Mouse (Mus musculus) brain, embryonic 14.5 days (tissue): ENCODE data around the gene Nthl1. TPM values are rescaled to one million over a fixed set of nuclear protein-coding genes. Genes with fewer than 3 reads are reported as not detected.

ENCODE experiments used
- DNase-seq: peaks from one replicate; pipeline ENCODE4 v3.0.0-alpha.2; 2011; ENCODE audit warnings: low read depth
- CTCF ChIP-seq: fragments of 200-500 bp; IDR thresholded peaks from 2 replicates; pipeline ENCODE4 v1.5.1; 2012; ENCODE audit warnings: inconsistent platforms, mild to moderate bottlenecking, moderate library complexity, borderline replicate concordance; ENCODE audit not compliant: insufficient read depth, insufficient read length; ENCODE audit errors: extremely low read depth
- POLR2A ChIP-seq: fragments of 200-500 bp; IDR thresholded peaks from 2 replicates; pipeline ENCODE4 v1.6.1; 2012; ENCODE audit warnings: mild to moderate bottlenecking, inconsistent platforms, borderline replicate concordance; ENCODE audit not compliant: poor library complexity, insufficient read depth, insufficient read length, severe bottlenecking; ENCODE audit errors: extremely low read depth
- polyA plus RNA-seq: library from polyadenylated mRNA; depleted of rRNA; stranded (reverse); fragments of >200 nt; gene quantifications from 2 replicates; pipeline ENCODE4 v1.2.3, GENCODE M21; 2012; rRNA removed

Nthl1 gene
- polyA plus RNA-seq, 1 experiment, result 10.4 TPM

DNA sequence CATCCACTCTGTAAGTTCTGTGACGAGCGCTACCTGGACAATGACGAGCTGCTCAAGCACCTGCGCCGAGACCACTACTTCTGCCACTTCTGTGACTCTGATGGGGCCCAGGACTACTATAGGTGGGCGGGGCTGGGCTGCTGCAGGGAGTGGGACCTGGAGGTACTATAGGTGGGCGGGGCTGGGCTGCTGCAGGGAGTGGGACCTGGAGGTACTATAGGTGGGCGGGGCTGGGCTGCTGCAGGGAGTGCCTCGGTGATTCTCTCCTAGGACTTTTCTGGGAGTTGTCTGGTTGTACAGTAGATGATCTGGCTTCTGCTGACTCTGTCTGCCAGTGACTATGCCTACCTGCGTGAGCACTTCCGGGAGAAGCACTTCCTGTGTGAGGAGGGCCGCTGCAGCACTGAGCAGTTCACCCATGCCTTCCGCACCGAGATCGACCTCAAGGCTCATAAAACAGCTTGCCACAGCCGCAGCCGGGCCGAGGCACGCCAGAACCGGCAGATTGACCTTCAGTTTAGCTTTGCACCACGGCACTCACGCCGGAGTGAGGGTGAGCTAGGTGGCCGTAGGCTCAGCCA lies 45.1 kb downstream of the Nthl1 start:
- no peak for TF ChIP-seq POLR2A
- TF ChIP-seq CTCF, result no peak

DNA sequence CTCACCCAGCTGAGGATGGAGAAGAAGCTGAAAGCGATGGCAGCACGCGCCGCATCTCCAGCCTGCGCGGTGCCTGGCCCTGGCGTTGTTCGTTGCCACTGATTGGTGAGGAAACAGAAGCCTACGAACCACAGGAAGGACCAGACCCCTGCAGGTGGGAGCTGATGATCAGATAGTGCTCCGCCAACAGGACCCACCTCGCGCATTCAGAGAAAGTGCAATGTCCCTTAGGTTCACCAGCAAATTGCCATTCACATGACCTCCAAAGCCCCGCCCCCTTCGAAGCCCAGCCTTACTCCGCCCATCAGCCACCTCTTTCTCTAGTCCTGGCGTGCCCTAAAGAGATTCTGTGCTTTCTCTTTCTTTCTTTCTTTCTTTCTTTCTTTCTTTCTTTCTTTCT lies 54.0 kb downstream of the Nthl1 start:
- no peak for TF ChIP-seq POLR2A
- TF ChIP-seq CTCF, result no peak
- DNase-seq, result peak; percentile 25

More for the DNA sequence above, 45.1 kb downstream of the Nthl1 start:
- DNase-seq, result no peak

- no peak for TF ChIP-seq CTCF
- TF ChIP-seq POLR2A, result no peak
- DNase-seq, result peak; percentile 30
These were observed 54.7 kb downstream of the Nthl1 start for GRCm38 (mm10) chr17:24687146-24687595.

DNA sequence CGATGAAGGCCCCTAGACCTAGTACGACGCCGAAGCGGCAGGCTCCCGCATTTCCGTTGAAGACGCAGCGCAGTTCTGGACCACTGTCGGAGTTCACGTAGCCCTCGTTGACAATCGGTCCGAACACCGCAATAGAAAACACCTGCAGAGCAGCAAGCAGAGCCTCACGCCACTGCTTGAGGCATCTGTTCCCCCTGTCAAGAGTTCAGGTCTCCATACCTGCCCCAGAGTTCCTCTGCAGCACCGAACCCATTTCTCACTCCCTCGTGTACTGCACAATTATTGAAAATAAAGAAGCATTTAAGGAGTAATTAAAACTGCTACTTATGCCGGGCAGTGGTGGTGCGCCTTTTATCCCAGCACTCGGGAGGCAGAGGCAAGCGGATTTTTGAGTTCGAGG lies 55.1 kb downstream of the Nthl1 start:
- TF ChIP-seq CTCF (no peak), POLR2A (no peak)
- DNase-seq, result no peak

Other genes starting within 250 kb of the Nthl1 start
- gene Rnps1, start 218.1 kb upstream of the Nthl1 start, polyA plus RNA-seq, result 395 and 451 TPM in 2 replicates
- 28.7 and 29.6 TPM in 2 replicates for gene Eci1, start 206.0 kb upstream of the Nthl1 start, polyA plus RNA-seq
- 27.1 and 34.3 TPM in 2 replicates for gene Dnase1l2, start 189.6 kb upstream of the Nthl1 start, polyA plus RNA-seq
- gene E4f1, start 162.4 kb upstream of the Nthl1 start, polyA plus RNA-seq, result 89.5 and 99.5 TPM in 2 replicates
- 49.6 and 52.2 TPM in 2 replicates for gene Pgp, start 162.3 kb upstream of the Nthl1 start, polyA plus RNA-seq
- 0.48 and 0.77 TPM in 2 replicates for gene Bricd5, start 158.8 kb upstream of the Nthl1 start, polyA plus RNA-seq
- 47.1 and 53.7 TPM in 2 replicates for gene Mlst8, start 153.6 kb upstream of the Nthl1 start, polyA plus RNA-seq
- gene Caskin1, start 144.1 kb upstream of the Nthl1 start, polyA plus RNA-seq, result 91.5 and 142 TPM in 2 replicates
- 310 and 422 TPM in 2 replicates for gene Traf7, start 104.7 kb upstream of the Nthl1 start, polyA plus RNA-seq
- gene Rab26, start 98.5 kb upstream of the Nthl1 start, polyA plus RNA-seq, result 3.2 and 5.6 TPM in 2 replicates
- 65.9 and 74.2 TPM in 2 replicates for gene Pkd1, start 82.8 kb upstream of the Nthl1 start, polyA plus RNA-seq
- 189 and 190 TPM in 2 replicates for gene Tsc2, start 50 bp upstream of the Nthl1 start, polyA plus RNA-seq
- 30.7 and 34.3 TPM in 2 replicates for gene Slc9a3r2, start 17.6 kb downstream of the Nthl1 start, polyA plus RNA-seq
- gene Npw, start 25.8 kb downstream of the Nthl1 start, polyA plus RNA-seq, result 0.23 TPM in 1 of 2 replicates, not detected in the other
- 76.3 and 102 TPM in 2 replicates for gene Zfp598, start 37.0 kb downstream of the Nthl1 start, polyA plus RNA-seq
- gene Syngr3, start 57.3 kb downstream of the Nthl1 start, polyA plus RNA-seq, result 82.5 and 94.2 TPM in 2 replicates
- gene Gfer, start 63.5 kb downstream of the Nthl1 start, polyA plus RNA-seq, result 28.8 and 29.2 TPM in 2 replicates
- 7.6 and 10.7 TPM in 2 replicates for gene Noxo1, start 63.6 kb downstream of the Nthl1 start, polyA plus RNA-seq
- gene Tbl3, start 75.0 kb downstream of the Nthl1 start, polyA plus RNA-seq, result 75.0 and 95.7 TPM in 2 replicates
- 0.54 and 0.64 TPM in 2 replicates for gene Rnf151, start 85.4 kb downstream of the Nthl1 start, polyA plus RNA-seq
- 1,770 and 1,849 TPM in 2 replicates for gene Rps2, start 85.4 kb downstream of the Nthl1 start, polyA plus RNA-seq
- 245 and 253 TPM in 2 replicates for gene Ndufb10, start 91.8 kb downstream of the Nthl1 start, polyA plus RNA-seq
- 0.05 and 0.08 TPM in 2 replicates for gene Rpl3l, start 95.1 kb downstream of the Nthl1 start, polyA plus RNA-seq
- 28.0 and 31.5 TPM in 2 replicates for gene Msrb1, start 104.0 kb downstream of the Nthl1 start, polyA plus RNA-seq
- gene Hs3st6, start 120.3 kb downstream of the Nthl1 start, polyA plus RNA-seq, result 0.69 and 0.88 TPM in 2 replicates
- gene Meiob, start 171.6 kb downstream of the Nthl1 start, polyA plus RNA-seq, result not detected in 2 replicates
- gene Hagh, start 207.5 kb downstream of the Nthl1 start, polyA plus RNA-seq, result 39.7 and 46.3 TPM in 2 replicates
- gene Fahd1, start 217.7 kb downstream of the Nthl1 start, polyA plus RNA-seq, result 13.9 and 14.8 TPM in 2 replicates
- 0.14 TPM in 1 of 2 replicates, not detected in the other for gene Igfals, start 233.3 kb downstream of the Nthl1 start, polyA plus RNA-seq